Mouse (Mus musculus) right cerebral cortex, postnatal 14 days (tissue): ENCODE measurements around the gene Zkscan16.

Experiments used
- DNase-seq: peaks from one replicate; pipeline ENCODE4 v3.0.0; 2022

Zkscan16 gene

GRCm38 (mm10) chr4:58942942-58943341, 486 bp upstream of the Zkscan16 start:
- DNase-seq, result no peak

GRCm38 (mm10) chr4:58944206-58944553, 752 bp downstream of the Zkscan16 start:
- no peak for DNase-seq

- DNase-seq, result peak; percentile 19
Measured at GRCm38 (mm10) chr4:58944695-58945094, 1.3 kb downstream of the Zkscan16 start.

GRCm38 (mm10) chr4:58948391-58948790, 5.0 kb downstream of the Zkscan16 start:
- no peak for DNase-seq

GRCm38 (mm10) chr4:58952630-58953029, 9.2 kb downstream of the Zkscan16 start:
- DNase-seq, result no peak

GRCm38 (mm10) chr4:58961719-58962118, 18.3 kb downstream of the Zkscan16 start:
- no peak for DNase-seq

- DNase-seq, result no peak
Measured at GRCm38 (mm10) chr4:58963271-58963670, 19.8 kb downstream of the Zkscan16 start.

GRCm38 (mm10) chr4:58965136-58965535, 21.7 kb downstream of the Zkscan16 start:
- no peak for DNase-seq

- no peak for DNase-seq
Measured at GRCm38 (mm10) chr4:58970678-58971077, 27.2 kb downstream of the Zkscan16 start.

- DNase-seq, result no peak
Measured at GRCm38 (mm10) chr4:58975711-58976110, 32.3 kb downstream of the Zkscan16 start.

GRCm38 (mm10) chr4:58981421-58981820, 38.0 kb downstream of the Zkscan16 start:
- no peak for DNase-seq

GRCm38 (mm10) chr4:58982806-58983205, 39.4 kb downstream of the Zkscan16 start:
- DNase-seq, result no peak

- peak; percentile 80 for DNase-seq
Measured at GRCm38 (mm10) chr4:58985157-58985648, 41.8 kb downstream of the Zkscan16 start.

GRCm38 (mm10) chr4:58986540-58987190, 43.2 kb downstream of the Zkscan16 start, which contains the start of gene Ptgr1:
Gene Ptgr1 (minus strand): TSS chr4:58987119.
- peak; percentile 87 for DNase-seq

- DNase-seq, result no peak
Measured at GRCm38 (mm10) chr4:58989303-58989898, 46.0 kb downstream of the Zkscan16 start.

GRCm38 (mm10) chr4:58990609-58991434, 47.4 kb downstream of the Zkscan16 start:
- no peak for DNase-seq

- DNase-seq, result no peak
Measured at GRCm38 (mm10) chr4:58992195-58992594, 48.8 kb downstream of the Zkscan16 start.

- no peak for DNase-seq
Measured at GRCm38 (mm10) chr4:58994762-58995161, 51.3 kb downstream of the Zkscan16 start, which contains the start of gene Dnajc25. Gene Dnajc25 (plus strand): TSS chr4:58995062.

GRCm38 (mm10) chr4:58995251-58995693, 51.8 kb downstream of the Zkscan16 start:
- no peak for DNase-seq

GRCm38 (mm10) chr4:58997081-58997480, 53.7 kb downstream of the Zkscan16 start:
- DNase-seq, result no peak

- no peak for DNase-seq
Measured at GRCm38 (mm10) chr4:58998688-58999087, 55.3 kb downstream of the Zkscan16 start.

GRCm38 (mm10) chr4:58999686-59000085, 56.3 kb downstream of the Zkscan16 start:
- peak; percentile 79 for DNase-seq

- DNase-seq, result peak; percentile 14
Measured at GRCm38 (mm10) chr4:59000614-59001013, 57.2 kb downstream of the Zkscan16 start.
